Mouse (Mus musculus): ENCODE data around the gene Adam12. TPM values are rescaled to one million over a fixed set of nuclear protein-coding genes. Genes with fewer than 3 reads are reported as not detected.
A peak's percentile ranks its signal among the peaks of the same experiment; 100 is the strongest.

Adam12 gene
- polyA plus RNA-seq, 1 experiment = 1.4 TPM

DNA sequence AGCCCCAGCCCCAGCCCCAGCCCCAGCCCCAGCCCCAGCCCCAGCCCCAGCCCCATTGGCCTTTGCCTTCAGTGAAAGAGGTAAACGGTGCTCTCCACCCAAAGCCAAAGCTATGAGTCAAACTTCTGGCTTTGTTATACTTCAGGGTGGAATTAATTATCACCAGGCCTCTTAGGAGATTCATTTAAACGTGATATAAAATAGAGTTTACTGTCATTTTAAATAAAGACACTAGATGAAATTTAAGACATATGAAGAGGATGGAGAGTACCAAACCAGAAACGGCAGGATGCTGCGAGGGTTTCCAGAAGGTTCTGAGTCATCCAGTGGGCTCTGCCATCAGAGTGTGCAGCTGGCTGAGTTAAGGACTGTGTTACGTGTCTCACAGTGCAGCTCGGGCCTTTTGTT lies 199.0 kb downstream of the Adam12 start:
- Histone ChIP-seq H3K4me3 (replicated peaks; ENCODE audit: insufficient read depth, low read depth, low read length) (no peak overlapping the region), H3K27me3 (ENCODE audit: control insufficient read depth, insufficient read depth, low read length) (no peaks in the 10 kb centered on the region; the same call in 1 of the 2 replicates), H3K4me1 (ENCODE audit: control insufficient read depth, insufficient read depth, low read length) (no peaks in the 10 kb centered on the region), H3K27ac (ENCODE audit: insufficient read depth, low read length) (no peak overlapping the region)
- TF ChIP-seq POLR2A (IDR thresholded peaks at IDR 0.05; ENCODE audit: borderline replicate concordance, insufficient read depth, low read length) = no peak
- no peak for TF ChIP-seq CTCF (IDR thresholded peaks at IDR 0.05; ENCODE audit: borderline replicate concordance, insufficient read depth, low read depth, low read length)
- 36% methylated on average over 6 of the region's 6 CpGs for WGBS
- no peak for DNase-seq

DNA sequence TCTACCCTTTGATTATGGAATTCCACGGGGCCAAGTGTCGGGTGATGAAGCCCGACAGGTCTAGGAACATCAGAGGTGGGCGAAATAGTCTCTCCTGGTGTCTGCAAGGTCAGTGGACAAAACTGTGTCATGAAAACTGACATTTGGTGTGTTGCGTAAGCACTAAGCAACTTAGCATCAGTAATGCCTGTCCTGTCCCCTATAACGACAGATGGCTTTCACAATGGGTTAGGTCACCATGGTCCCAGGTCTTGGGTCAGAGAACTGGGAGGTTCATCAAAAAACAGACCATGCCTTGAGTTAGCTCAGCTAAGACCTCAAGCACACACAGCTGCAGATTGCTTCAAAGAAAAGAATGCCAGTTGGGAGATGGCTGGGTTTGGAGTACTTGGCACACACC lies 200.2 kb downstream of the Adam12 start:
- Histone ChIP-seq H3K4me1 (ENCODE audit: control insufficient read depth, insufficient read depth, low read length) (no peaks in the 10 kb centered on the region), H3K27me3 (ENCODE audit: control insufficient read depth, insufficient read depth, low read length) (no peaks in the 10 kb centered on the region; the same call in 1 of the 2 replicates), H3K27ac (ENCODE audit: insufficient read depth, low read length) (no peak overlapping the region), H3K4me3 (replicated peaks; ENCODE audit: insufficient read depth, low read depth, low read length) (no peak overlapping the region)
- TF ChIP-seq CTCF (IDR thresholded peaks at IDR 0.05; ENCODE audit: borderline replicate concordance, insufficient read depth, low read depth, low read length) = no peak
- TF ChIP-seq POLR2A (IDR thresholded peaks at IDR 0.05; ENCODE audit: borderline replicate concordance, insufficient read depth, low read length) = no peak
- no peak for DNase-seq
- 91% methylated on average over 6 of the region's 6 CpGs for WGBS

DNA sequence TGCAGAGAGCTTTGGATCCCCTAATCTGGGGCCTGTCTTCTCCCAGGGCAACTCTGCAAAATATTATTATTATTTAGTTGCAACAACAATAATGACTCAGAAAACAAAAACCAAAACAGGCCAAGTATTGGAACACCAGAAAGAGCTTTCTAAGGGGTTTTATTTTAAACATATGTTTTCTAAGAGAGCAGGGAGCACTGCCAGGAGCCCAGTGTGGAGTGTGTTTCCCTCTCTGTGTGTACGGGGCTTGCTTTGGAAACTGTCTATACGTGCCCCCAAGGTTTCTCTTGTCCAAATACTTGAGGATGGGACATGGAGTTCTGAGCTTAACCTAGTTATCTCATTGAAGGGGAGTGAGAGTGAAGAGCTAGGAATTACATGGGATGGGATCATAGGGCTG lies 200.7 kb downstream of the Adam12 start:
- no peak overlapping the region for H3K27ac ChIP-seq (ENCODE audit: insufficient read depth, low read length)
- H3K4me3 ChIP-seq (replicated peaks; ENCODE audit: insufficient read depth, low read depth, low read length) = no peak overlapping the region
- H3K4me1 ChIP-seq (ENCODE audit: control insufficient read depth, insufficient read depth, low read length) = no peaks in the 10 kb centered on the region
- DNase-seq = no peak
- H3K27me3 ChIP-seq (ENCODE audit: control insufficient read depth, insufficient read depth, low read length) = no peaks in the 10 kb centered on the region; the same call in 1 of the 2 replicates
- WGBS = 58% methylated on average over 2 of the region's 2 CpGs
- no peak for TF ChIP-seq POLR2A (IDR thresholded peaks at IDR 0.05; ENCODE audit: borderline replicate concordance, insufficient read depth, low read length)
- no peak for TF ChIP-seq CTCF (IDR thresholded peaks at IDR 0.05; ENCODE audit: borderline replicate concordance, insufficient read depth, low read depth, low read length)

DNA sequence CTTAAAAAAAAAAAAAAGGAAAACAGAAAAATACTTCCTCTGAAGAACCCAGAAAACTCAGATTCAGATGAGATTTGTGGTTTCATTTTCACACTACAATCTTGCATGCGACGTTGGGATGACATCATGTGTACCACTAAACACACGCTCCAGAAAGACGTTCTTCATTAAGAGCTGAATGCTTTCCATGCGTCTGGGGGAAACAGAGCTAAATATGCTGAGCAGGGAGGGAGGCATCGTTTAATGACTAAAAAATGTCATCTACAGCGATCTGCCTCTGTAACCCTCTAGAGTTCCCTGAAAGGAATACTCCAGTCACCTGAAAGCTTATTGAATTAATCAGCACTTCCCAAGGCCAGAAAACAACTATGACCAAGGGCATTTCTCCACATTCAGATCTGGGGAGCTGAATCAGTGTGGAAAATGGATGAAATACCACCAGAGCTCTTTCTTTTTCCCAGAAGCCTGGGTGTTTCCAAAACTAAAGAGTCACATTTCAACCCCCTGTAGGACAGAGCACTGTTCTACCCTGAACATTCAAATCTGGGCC lies 203.6 kb downstream of the Adam12 start:
- H3K4me3 ChIP-seq (replicated peaks; ENCODE audit: insufficient read depth, low read depth, low read length) = no peak overlapping the region
- H3K27me3 ChIP-seq (ENCODE audit: control insufficient read depth, insufficient read depth, low read length) = no peaks in the 10 kb centered on the region
- WGBS = 91% methylated on average over 7 of the region's 7 CpGs
- no peak overlapping the region for H3K27ac ChIP-seq (ENCODE audit: insufficient read depth, low read length)
- no peaks in the 10 kb centered on the region for H3K4me1 ChIP-seq (ENCODE audit: control insufficient read depth, insufficient read depth, low read length)
- TF ChIP-seq POLR2A (IDR thresholded peaks at IDR 0.05; ENCODE audit: borderline replicate concordance, insufficient read depth, low read length) (no peak), CTCF (IDR thresholded peaks at IDR 0.05; ENCODE audit: borderline replicate concordance, insufficient read depth, low read depth, low read length) (no peak)
- DNase-seq = no peak

DNA sequence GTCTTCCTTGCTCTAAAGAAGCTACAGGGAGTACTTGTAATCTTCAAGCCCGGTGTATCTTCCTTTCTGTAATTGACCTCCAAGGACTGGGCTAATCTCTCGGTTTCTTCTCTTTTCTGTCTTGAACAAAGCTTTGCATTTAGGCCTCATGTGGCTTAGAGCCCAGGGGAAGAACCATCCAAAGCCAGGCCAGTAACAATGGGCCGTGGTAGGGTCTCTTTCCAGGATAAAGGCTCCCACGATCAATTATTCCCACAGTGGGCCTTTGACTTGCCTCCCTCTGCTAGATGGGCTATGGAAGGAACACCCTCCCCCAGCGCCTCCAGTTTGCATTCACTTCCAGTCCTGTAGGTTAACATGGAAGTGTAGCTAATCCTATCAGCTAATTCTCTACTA lies 204.9 kb downstream of the Adam12 start:
- no peak for DNase-seq
- TF ChIP-seq POLR2A (IDR thresholded peaks at IDR 0.05; ENCODE audit: borderline replicate concordance, insufficient read depth, low read length) (no peak), CTCF (IDR thresholded peaks at IDR 0.05; ENCODE audit: borderline replicate concordance, insufficient read depth, low read depth, low read length) (no peak)
- Histone ChIP-seq H3K4me3 (replicated peaks; ENCODE audit: insufficient read depth, low read depth, low read length) (no peak overlapping the region), H3K4me1 (ENCODE audit: control insufficient read depth, insufficient read depth, low read length) (no peaks in the 10 kb centered on the region), H3K27ac (ENCODE audit: insufficient read depth, low read length) (no peak overlapping the region; the same call in 1 of the 2 replicates), H3K27me3 (ENCODE audit: control insufficient read depth, insufficient read depth, low read length) (no peaks in the 10 kb centered on the region)
- WGBS = 66% methylated on average over 5 of the region's 5 CpGs

DNA sequence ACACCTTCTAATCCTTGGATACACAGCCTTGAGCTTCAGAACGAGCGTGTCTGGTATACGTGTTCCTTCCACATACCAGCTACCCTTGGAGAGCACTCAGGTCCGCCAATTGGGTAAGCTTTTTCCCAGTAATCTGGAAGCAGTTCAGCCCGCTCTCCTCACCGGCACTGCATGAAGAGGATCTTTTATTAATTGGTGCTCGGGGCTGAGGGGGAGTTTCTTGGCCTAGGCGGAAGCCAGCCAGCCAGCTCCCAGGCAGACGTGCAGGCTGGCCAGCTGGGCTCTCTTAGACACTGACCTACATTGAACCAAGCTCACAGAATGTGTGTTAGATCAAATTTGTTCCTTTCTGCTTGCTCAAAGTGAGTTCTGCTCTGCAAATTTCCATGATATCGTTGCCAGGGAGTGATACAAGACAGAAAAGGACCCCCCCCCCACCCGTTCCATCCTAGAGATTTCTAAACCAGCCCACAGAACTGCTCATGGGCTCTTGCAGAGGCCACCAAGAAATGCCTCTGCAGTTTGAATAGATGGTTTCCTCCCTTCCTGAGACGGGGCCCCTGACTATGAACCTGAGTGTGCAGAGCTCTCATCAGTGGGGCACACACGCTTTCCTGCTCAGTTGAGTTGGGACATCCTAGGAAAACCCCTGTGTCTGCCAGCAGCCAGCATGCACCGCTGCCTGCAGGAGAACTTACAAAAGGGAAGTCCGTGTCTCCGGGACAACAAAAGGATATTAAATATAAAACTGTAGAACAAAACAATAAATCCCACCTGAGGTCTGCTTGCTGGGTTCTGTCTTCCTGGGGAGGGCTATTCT lies 205.5 kb downstream of the Adam12 start:
- Histone ChIP-seq H3K27ac (ENCODE audit: insufficient read depth, low read length) (no peak overlapping the region; the same call in 1 of the 2 replicates), H3K4me3 (replicated peaks; ENCODE audit: insufficient read depth, low read depth, low read length) (no peak overlapping the region), H3K27me3 (ENCODE audit: control insufficient read depth, insufficient read depth, low read length) (no peaks in the 10 kb centered on the region), H3K4me1 (ENCODE audit: control insufficient read depth, insufficient read depth, low read length) (no peaks in the 10 kb centered on the region)
- WGBS = 26% methylated on average over 16 of the region's 16 CpGs
- peak; percentile 28 to 61 for DNase-seq
- TF ChIP-seq POLR2A (IDR thresholded peaks at IDR 0.05; ENCODE audit: borderline replicate concordance, insufficient read depth, low read length) (no peak), CTCF (IDR thresholded peaks at IDR 0.05; ENCODE audit: borderline replicate concordance, insufficient read depth, low read depth, low read length) (no peak)

DNA sequence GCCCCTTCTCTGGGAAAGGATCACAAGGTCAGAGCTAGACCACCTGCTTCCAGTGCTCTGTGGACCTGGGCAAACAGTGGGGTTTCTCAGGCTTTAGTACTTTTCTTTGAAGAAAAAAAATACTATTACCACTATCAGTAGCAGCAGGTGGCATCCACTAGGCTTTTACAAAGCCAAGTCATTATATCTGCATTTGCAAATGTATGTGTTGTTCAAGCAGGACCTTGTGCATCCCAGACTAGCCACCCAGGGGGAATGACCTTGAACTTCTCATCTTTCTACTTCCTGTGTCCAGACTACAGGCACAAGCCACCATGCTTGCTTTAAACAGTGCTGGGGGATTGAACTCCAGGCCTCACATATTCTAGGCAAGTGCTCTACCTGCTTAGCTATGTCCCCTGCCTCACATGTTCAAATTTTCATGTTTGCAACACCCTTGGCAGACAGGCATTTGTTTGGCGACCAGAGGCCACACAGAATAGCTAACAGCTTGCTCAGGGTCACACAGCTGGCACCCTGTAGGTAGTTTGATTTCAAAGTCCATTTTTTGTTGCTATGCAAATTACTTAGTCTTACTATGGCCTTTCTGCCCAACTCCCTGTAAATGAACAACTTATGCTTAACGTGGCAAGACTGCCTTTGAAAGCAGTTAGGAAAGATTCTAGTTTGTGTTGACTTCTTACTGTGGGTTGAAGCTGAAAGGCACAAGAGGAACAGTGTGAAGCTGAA lies 209.6 kb downstream of the Adam12 start:
- 62% methylated on average over 2 of the region's 2 CpGs for whole genome bisulfite sequencing
- TF ChIP-seq POLR2A (IDR thresholded peaks at IDR 0.05; ENCODE audit: borderline replicate concordance, insufficient read depth, low read length) (no peak), CTCF (IDR thresholded peaks at IDR 0.05; ENCODE audit: borderline replicate concordance, insufficient read depth, low read depth, low read length) (no peak)
- no peak overlapping the region for H3K4me3 ChIP-seq (replicated peaks; ENCODE audit: insufficient read depth, low read depth, low read length)

More for the DNA sequence above, 209.6 kb downstream of the Adam12 start:
- H3K27me3 ChIP-seq (ENCODE audit: control insufficient read depth, insufficient read depth, low read length) = no peaks in the 10 kb centered on the region
- no peak for DNase-seq
- H3K4me1 ChIP-seq (ENCODE audit: control insufficient read depth, insufficient read depth, low read length) = no peaks in the 10 kb centered on the region
- H3K27ac ChIP-seq (ENCODE audit: insufficient read depth, low read length) = no peak overlapping the region

Measured in cerebellum, adult 2 months (tissue).